7 mouse cellular contexts compared by ENCODE assay signal in genomic region chr13:3477997-3478728, GRCm38 (mm10). TPM values are rescaled to one million over a fixed set of nuclear protein-coding genes. Genes with fewer than 3 reads are reported as not detected.
DNase-seq lines count a peak whose midpoint lies in the region.

No protein-coding gene starts in this region.

- DNase-seq in adrenal gland, adult 2 months, result peak; percentile 65
- peak; percentile 43 to 57 for DNase-seq in cerebellum, postnatal 4 days (ENCODE audit: low spot score in 2 of 2)
- DNase-seq in gastrocnemius, postnatal 25 days, result peak; percentile 9
- DNase-seq in kidney, adult 11 months, result peak; percentile 31
- peak; percentile 26 to 35 for DNase-seq in left cerebral cortex, postnatal 36 days (ENCODE audit: low spot score in 2 of 2)
- DNase-seq in mesoderm, embryonic 11.5 days (ENCODE audit: low read depth, low spot score), result peak; percentile 51
- DNase-seq in right cerebral cortex, postnatal 4 days, result peak; percentile 68

- intact Hi-C loops in left cerebral cortex, postnatal 36 days (cut with DNase I), result no loop called here

RNA-seq across cellular contexts. Expression of gene Gdi2, which starts 59.7 kb away (rescaled TPM):
- 100 to 1,000 TPM; 365 to 399 TPM for total RNA-seq in adrenal gland, adult 2 months (2021)
- 307 and 317 TPM in 2 replicates for polyA plus RNA-seq in adrenal gland, adult 2 months (2012; rRNA removed)
- 100 to 1,000 TPM; 130 to 167 TPM for total RNA-seq in gastrocnemius, postnatal 25 days (2021)
- total RNA-seq in left cerebral cortex, postnatal 36 days (2021), result 100 to 1,000 TPM; 277 to 299 TPM

Comparison
In these comparisons a context has a peak if more than half of its experiments do, and no peak if none do; other contexts are left out.
1. Peak in every context shown above with its lines: DNase-seq.
2. DNase-seq: peak in every context shown above with its lines; median percentile 68 in right cerebral cortex, postnatal 4 days; 65 in adrenal gland, adult 2 months; 51 in mesoderm, embryonic 11.5 days; 50 in cerebellum, postnatal 4 days; 31 in kidney, adult 11 months; 30 in left cerebral cortex, postnatal 36 days; 9 in gastrocnemius, postnatal 25 days.